Mouse (Mus musculus): ENCODE measurements around the gene Eps15l1. TPM values are rescaled to one million over a fixed set of nuclear protein-coding genes. Genes with fewer than 3 reads are reported as not detected.

The Eps15l1 gene
- polyA plus RNA-seq, 1 experiment from 2014 or later = 62.0 TPM

GRCm38 (mm10) chr8:72363457-72363856 lies 57.8 kb downstream of the Eps15l1 start:
- Histone ChIP-seq H3K36me3 (peaks cover 97% of the 10 kb centered on the region), H3K4me2 (no peak overlapping the region), H3K27me3 (no peaks in the 10 kb centered on the region), H3K4me3 (no peak overlapping the region), H3K4me1 (replicated peaks) (no peaks in the 10 kb centered on the region), H3K27ac (no peak overlapping the region), H3K9ac (no peak overlapping the region), H3K9me3 (no peaks in the 10 kb centered on the region)
- WGBS = 88% methylated on average over 7 of the region's 7 CpGs
- no peak for ATAC-seq (ENCODE audit: low FRiP score)

DNA sequence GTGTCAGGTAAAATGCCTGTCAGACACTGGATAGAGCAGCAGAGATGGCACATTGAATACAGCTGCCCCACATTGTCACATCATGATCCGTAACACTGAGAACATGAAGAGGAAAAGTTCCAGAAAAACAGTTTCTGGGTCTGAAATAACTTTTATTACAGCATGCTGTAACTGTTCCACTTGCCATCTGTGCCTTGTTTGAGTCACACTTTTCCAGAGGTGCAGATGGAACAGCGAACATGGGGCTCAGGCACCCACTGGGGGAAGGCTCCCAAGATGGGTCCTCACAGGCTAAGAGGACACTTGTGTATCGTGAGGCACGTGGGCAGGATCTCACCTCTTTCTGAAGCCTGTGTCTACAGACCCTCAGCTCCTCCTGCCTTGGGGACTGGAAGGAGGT lies 58.5 kb downstream of the Eps15l1 start:
- H3K4me2 ChIP-seq = no peak overlapping the region
- H3K9ac ChIP-seq = no peak overlapping the region
- no peak overlapping the region for H3K27ac ChIP-seq
- H3K4me3 ChIP-seq = no peak overlapping the region
- H3K27me3 ChIP-seq = no peaks in the 10 kb centered on the region
- no peaks in the 10 kb centered on the region for H3K4me1 ChIP-seq (replicated peaks)
- ATAC-seq (ENCODE audit: low FRiP score) = no peak
- WGBS = 97% methylated on average over 4 of the region's 4 CpGs
- H3K9me3 ChIP-seq = no peaks in the 10 kb centered on the region
- peaks cover 97% of the 10 kb centered on the region for H3K36me3 ChIP-seq

DNA sequence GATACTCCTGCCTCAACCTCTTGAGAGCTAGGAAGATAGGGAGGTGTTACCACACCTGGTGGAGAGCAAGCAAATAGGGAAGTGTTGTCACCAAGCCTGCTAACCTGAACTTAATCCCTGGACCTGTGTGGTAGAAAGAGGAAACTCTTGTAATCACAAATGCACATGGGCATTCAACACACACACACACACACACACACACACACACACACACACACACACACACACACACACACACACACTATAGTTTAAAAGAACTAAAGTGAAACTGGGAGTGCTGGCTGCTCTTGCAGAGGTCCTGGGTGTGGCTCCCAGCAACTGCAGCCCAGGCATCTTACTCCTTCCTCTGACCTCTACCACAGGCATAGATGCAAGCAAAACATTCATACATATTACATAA lies 61.1 kb downstream of the Eps15l1 start:
- no peaks in the 10 kb centered on the region for H3K9me3 ChIP-seq
- ATAC-seq (ENCODE audit: low FRiP score) = no peak
- no peak overlapping the region for H3K4me2 ChIP-seq
- no peak overlapping the region for H3K4me3 ChIP-seq
- no peak overlapping the region for H3K9ac ChIP-seq
- H3K27ac ChIP-seq = no peak overlapping the region
- no peaks in the 10 kb centered on the region for H3K4me1 ChIP-seq (replicated peaks)
- H3K36me3 ChIP-seq = peaks cover 97% of the 10 kb centered on the region
- no peaks in the 10 kb centered on the region for H3K27me3 ChIP-seq

GRCm38 (mm10) chr8:72356593-72356992 lies 64.7 kb downstream of the Eps15l1 start:
- Histone ChIP-seq H3K4me3 (no peak overlapping the region), H3K9ac (no peak overlapping the region), H3K27me3 (no peaks in the 10 kb centered on the region), H3K9me3 (no peaks in the 10 kb centered on the region), H3K27ac (no peak overlapping the region), H3K4me1 (replicated peaks) (no peaks in the 10 kb centered on the region), H3K36me3 (peaks cover 97% of the 10 kb centered on the region), H3K4me2 (no peak overlapping the region)
- 93% methylated on average over 3 of the region's 3 CpGs for WGBS
- ATAC-seq (ENCODE audit: low FRiP score) = no peak

GRCm38 (mm10) chr8:72354272-72354671 lies 67.0 kb downstream of the Eps15l1 start:
- Histone ChIP-seq H3K9ac (no peak overlapping the region), H3K27ac (no peak overlapping the region), H3K4me1 (replicated peaks) (no peaks in the 10 kb centered on the region), H3K36me3 (peaks cover 81% of the 10 kb centered on the region), H3K9me3 (no peaks in the 10 kb centered on the region), H3K4me2 (no peak overlapping the region), H3K4me3 (no peak overlapping the region), H3K27me3 (no peaks in the 10 kb centered on the region)
- 75% methylated on average over 11 of the region's 11 CpGs for WGBS
- ATAC-seq (ENCODE audit: low FRiP score) = no peak

DNA sequence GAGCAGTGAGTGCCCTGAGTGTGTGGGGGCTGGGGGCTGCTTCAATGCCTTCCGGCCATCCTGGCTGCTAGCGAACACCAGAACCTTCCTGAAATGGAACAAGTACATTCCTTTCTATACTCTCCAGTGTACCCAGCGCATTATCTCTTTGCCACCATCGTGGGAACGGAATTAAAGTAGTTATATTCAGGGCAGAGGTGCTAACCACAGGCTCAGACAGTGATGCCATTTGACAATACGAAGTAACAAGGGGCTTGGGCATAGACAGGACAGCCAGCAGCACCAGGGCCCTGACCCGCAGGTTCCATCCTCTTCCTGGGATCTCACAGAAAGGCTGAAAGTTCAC lies 67.6 kb downstream of the Eps15l1 start:
- no peaks in the 10 kb centered on the region for H3K9me3 ChIP-seq
- H3K27ac ChIP-seq = no peak overlapping the region
- H3K36me3 ChIP-seq = peaks cover 81% of the 10 kb centered on the region
- 90% methylated on average over 7 of the region's 7 CpGs for WGBS
- H3K27me3 ChIP-seq = no peaks in the 10 kb centered on the region
- ATAC-seq (ENCODE audit: low FRiP score) = no peak
- no peak overlapping the region for H3K4me2 ChIP-seq
- no peak overlapping the region for H3K4me3 ChIP-seq
- H3K9ac ChIP-seq = no peak overlapping the region
- H3K4me1 ChIP-seq (replicated peaks) = no peaks in the 10 kb centered on the region

GRCm38 (mm10) chr8:72352951-72353699 lies 68.1 kb downstream of the Eps15l1 start:
- H3K9me3 ChIP-seq = no peaks in the 10 kb centered on the region
- no peaks in the 10 kb centered on the region for H3K4me1 ChIP-seq (replicated peaks)
- no peak overlapping the region for H3K4me2 ChIP-seq
- 85% methylated on average over 8 of the region's 8 CpGs for WGBS
- no peaks in the 10 kb centered on the region for H3K27me3 ChIP-seq
- H3K4me3 ChIP-seq = no peak overlapping the region
- peaks cover 81% of the 10 kb centered on the region for H3K36me3 ChIP-seq
- H3K27ac ChIP-seq = no peak overlapping the region
- peak; percentile 57; the same call in 1 of the 2 replicates for ATAC-seq (ENCODE audit: low FRiP score)
- H3K9ac ChIP-seq = no peak overlapping the region

- no peak overlapping the region for H3K4me2 ChIP-seq
- ATAC-seq (ENCODE audit: low FRiP score) = no peak
- no peak overlapping the region for H3K4me3 ChIP-seq
- no peaks in the 10 kb centered on the region for H3K4me1 ChIP-seq (replicated peaks)
- H3K9ac ChIP-seq = no peak overlapping the region
- peaks cover 79% of the 10 kb centered on the region for H3K36me3 ChIP-seq
- no peaks in the 10 kb centered on the region for H3K27me3 ChIP-seq
- no peak overlapping the region for H3K27ac ChIP-seq
- no peaks in the 10 kb centered on the region for H3K9me3 ChIP-seq
- WGBS = 94% methylated on average over 7 of the region's 7 CpGs
Observed at GRCm38 (mm10) chr8:72351405-72352005, 69.8 kb downstream of the Eps15l1 start.

DNA sequence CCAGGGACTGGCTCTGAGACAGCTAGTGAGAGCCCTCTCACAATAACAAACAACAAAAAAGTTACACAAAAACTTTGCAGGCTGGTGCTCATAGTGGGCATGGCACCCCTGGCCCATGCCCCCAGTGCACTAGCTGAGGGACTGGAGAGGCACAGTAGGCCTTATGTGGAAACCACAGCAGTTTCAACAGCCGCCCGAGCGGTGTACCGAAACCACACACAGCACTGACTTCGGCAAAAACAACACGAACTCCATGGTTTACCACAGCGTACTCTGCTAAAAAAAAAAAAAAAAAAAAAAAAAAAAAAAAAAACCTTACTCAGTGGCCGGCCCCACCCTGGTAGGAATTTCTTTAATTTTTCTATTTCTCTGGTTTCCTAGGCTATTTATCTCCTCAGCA lies 70.5 kb downstream of the Eps15l1 start:
- peaks cover 79% of the 10 kb centered on the region for H3K36me3 ChIP-seq
- H3K9ac ChIP-seq = no peak overlapping the region
- no peak for ATAC-seq (ENCODE audit: low FRiP score)
- no peak overlapping the region for H3K27ac ChIP-seq
- H3K27me3 ChIP-seq = no peaks in the 10 kb centered on the region
- 88% methylated on average over 8 of the region's 8 CpGs for WGBS
- H3K4me2 ChIP-seq = no peak overlapping the region
- no peaks in the 10 kb centered on the region for H3K4me1 ChIP-seq (replicated peaks)
- no peaks in the 10 kb centered on the region for H3K9me3 ChIP-seq
- no peak overlapping the region for H3K4me3 ChIP-seq

GRCm38 (mm10) chr8:72349838-72350237 lies 71.4 kb downstream of the Eps15l1 start:
- Histone ChIP-seq H3K9me3 (no peaks in the 10 kb centered on the region), H3K4me2 (no peak overlapping the region), H3K27ac (no peak overlapping the region), H3K27me3 (no peaks in the 10 kb centered on the region), H3K9ac (no peak overlapping the region), H3K36me3 (peaks cover 78% of the 10 kb centered on the region), H3K4me3 (no peak overlapping the region), H3K4me1 (replicated peaks) (no peaks in the 10 kb centered on the region)
- ATAC-seq (ENCODE audit: low FRiP score) = no peak
- 95% methylated on average over 9 of the region's 9 CpGs for WGBS

GRCm38 (mm10) chr8:72348956-72349355 lies 72.3 kb downstream of the Eps15l1 start:
- WGBS = 90% methylated on average over 1 of the region's 1 CpGs
- no peak for ATAC-seq (ENCODE audit: low FRiP score)
- Histone ChIP-seq H3K9ac (no peak overlapping the region), H3K27me3 (no peaks in the 10 kb centered on the region), H3K4me3 (no peak overlapping the region), H3K4me2 (no peak overlapping the region), H3K4me1 (replicated peaks) (no peaks in the 10 kb centered on the region), H3K27ac (no peak overlapping the region), H3K9me3 (no peaks in the 10 kb centered on the region), H3K36me3 (peaks cover 78% of the 10 kb centered on the region)

DNA sequence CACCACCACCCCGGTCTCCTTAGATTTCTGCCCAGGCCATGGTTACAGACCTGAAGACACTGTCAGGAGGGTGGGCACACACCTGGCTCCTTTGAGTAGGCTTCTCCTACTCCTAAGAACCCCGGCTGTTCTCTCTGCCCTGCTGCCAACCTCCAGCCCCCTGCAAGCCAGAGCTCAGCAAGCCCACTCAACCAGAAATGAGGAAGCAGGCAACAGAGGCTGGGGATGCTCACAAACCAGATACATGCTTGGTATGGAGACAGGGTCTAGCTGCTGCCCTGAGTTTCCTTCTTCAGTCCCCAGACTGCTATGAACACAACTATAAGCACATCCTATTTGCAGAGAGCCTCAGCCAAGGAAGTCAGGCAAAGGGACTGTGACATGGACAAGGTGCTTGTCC lies 73.1 kb downstream of the Eps15l1 start:
- ATAC-seq (ENCODE audit: low FRiP score) = no peak
- H3K4me1 ChIP-seq (replicated peaks) = no peaks in the 10 kb centered on the region
- H3K27me3 ChIP-seq = no peaks in the 10 kb centered on the region
- no peak overlapping the region for H3K9ac ChIP-seq
- H3K36me3 ChIP-seq = peaks cover 76% of the 10 kb centered on the region
- no peak overlapping the region for H3K4me2 ChIP-seq
- 97% methylated on average over 2 of the region's 2 CpGs for WGBS
- H3K27ac ChIP-seq = no peak overlapping the region
- H3K9me3 ChIP-seq = no peaks in the 10 kb centered on the region
- no peak overlapping the region for H3K4me3 ChIP-seq

DNA sequence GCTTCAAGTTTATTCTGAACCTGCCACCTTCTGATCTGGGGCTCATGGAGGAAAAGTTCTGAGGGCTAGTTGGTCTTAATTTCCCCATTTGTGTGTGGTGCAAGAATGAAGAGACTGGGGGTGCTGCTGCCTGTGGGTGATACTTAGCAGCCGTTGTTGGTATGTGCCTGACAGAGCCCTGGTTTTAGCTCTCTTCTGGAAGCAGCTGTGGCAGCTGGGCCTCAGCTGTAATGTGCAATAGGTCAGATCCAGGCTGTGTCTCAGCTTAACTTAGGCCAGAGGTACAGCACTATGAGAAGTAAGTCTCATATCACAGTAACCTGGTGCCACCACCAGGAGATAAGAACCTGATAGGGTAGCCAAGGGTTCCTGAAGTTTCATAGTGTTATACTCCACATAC lies 73.7 kb downstream of the Eps15l1 start:
- Histone ChIP-seq H3K4me2 (no peak overlapping the region), H3K36me3 (peaks cover 76% of the 10 kb centered on the region), H3K4me1 (replicated peaks) (no peaks in the 10 kb centered on the region), H3K9me3 (no peaks in the 10 kb centered on the region), H3K9ac (no peak overlapping the region), H3K4me3 (no peak overlapping the region), H3K27me3 (no peaks in the 10 kb centered on the region), H3K27ac (no peak overlapping the region)
- ATAC-seq (ENCODE audit: low FRiP score) = no peak
- 83% methylated on average over 1 of the region's 1 CpGs for WGBS
